Mouse (Mus musculus): ENCODE results near the gene Zc3hav1.

The Zc3hav1 gene

DNA sequence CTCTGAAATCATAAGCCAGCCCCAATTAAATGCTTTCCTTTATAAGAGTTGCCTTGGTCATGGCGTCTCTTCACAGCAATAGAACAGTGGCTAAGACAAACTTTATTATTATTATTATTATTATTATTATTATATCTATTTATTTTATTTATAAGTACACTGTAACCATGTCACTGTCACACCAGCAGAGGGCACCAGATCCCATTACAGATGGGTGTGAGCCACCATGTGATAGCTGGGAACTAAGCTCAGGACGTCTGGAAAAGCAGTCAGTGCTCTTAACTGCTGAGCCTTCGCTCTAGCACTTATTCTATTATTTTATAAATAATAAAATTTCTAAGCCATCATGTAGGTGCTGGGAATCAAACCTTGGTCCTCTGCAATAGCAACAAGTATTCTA is 60.7 kb downstream of the Zc3hav1 start:
- no peak for DNase-seq (ENCODE audit: low spot score)

DNA sequence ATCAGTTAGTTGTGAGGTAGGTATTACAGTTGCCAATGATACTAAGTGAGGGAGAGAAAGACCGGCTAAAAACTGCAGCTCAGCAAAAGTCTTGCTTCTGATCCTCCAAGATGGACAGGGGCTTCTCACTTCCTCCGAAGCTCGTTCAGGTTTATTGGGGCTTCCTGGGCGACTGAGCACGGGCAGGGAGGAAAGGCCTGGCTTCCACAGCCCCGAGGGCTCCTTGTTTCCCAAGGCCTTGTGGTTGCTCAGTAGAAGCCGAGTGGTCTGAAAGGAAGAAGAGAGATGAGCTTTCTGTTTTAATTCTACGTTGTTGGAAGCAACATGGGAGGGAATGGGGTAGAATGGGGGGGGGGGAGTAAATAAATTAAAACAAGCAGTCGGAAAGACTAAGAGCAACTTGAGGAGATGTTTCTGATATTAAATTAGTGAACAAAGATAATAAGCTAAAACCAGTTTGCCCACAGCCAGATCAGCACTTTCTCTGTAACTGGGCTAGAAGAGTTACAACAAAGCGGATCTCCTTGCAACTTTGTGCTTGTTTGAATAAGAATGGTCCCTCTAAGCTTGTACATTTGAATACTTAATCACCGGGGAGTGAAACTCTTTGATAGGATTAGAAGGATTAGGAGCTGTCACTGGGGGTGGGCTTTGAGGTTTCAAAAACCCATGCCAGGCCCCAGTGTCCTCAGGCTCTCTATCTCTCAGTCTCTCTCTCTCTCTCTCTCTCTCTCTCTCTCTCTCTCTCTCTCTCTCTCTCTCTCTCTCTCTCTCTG is 61.3 kb downstream of the Zc3hav1 start:
- DNase-seq (ENCODE audit: low spot score), result no peak

DNA sequence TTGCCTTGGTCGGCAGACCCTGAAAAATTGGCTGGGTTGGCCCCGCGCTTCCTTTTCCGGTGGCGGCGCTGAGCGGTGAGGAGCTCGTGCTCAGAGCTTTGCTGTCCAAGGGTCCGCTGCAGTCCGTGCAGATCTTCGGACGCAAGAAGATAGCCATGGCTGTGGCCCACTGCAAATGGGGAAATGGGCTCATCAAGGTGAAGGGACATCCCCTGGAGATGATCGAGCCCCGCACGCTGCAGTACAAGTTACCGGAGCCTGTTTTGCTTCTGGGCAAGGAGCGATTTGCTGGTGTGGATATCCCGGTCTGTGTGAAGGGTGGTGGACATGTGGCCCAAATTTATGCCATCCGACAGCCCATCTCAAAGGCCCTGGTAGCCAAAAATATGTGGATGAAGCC is 70.0 kb downstream of the Zc3hav1 start:
- DNase-seq (ENCODE audit: low spot score), result no peak

DNA sequence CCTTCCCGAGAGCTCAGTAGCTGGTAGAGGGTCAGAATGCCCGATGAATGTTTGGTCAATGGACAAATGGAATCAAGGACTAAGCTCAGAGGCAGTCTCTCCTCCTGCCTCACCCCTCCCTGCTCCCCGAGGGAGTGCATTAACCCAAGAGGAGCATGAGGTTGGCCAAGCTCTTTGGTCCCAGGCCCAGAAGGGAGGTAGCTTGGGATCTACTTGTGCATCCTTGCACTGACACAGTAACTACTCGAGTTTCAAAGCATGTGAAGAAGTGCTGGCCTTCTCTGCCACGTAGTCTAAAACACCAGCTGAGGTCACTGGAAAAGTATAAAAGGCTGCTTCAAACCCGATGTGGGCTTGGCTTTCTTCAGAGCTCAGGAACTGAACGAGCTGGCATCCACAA is 89.9 kb downstream of the Zc3hav1 start:
- no peak for DNase-seq (ENCODE audit: low spot score)

DNA sequence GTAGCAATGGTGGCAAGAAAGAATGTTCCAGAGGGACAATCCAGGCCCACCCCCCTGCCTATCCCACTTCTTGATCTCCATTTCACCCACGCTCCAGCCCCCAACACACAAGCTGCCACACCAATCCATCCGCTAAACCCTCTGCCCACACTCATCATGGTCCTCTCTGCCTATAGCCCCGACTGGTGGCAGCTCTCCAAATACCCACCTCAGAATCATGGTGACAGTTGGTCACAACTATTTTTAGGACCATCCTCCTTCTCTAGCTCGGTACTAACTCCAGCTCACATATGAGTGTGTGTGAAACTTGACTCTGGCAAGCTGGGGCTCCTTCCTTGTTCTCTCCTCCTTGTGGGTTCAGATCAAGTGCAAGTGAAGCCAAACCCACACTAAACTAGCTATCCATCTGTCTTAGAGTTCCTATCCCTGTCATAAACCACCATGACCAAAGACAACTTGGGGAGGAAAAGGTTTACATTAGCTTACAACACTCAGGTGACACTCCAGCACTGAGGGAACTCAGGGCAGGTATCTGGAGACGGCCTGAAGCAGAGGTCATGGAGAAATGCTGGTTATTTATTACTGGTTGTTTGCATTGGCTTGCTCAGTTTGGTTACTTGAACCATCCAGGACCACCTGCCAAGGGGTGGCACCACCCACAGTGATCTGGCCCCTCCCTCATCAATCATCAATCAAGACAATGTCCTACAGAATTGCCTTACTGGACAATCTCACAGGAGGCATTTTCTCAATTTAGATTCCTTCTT is 90.8 kb downstream of the Zc3hav1 start:
- no peak for DNase-seq (ENCODE audit: low spot score)

DNA sequence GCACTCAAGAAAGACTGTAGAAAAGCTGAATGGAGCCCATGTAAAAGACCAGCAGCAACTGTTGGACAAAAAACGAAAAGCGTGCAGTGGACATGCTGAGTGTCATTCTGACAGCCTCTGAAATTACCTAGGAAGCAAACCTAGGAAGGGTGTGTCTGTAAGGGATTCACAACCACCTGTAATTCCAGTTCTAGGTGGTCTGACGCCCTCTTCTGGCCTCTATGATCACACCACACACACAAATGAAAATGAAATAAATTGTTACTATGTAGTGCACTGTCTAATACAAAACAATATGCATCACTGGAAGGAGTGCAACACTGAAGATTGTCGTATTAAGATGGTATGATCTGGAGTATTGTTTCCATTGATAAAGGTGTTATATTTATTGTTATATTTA is 92.5 kb downstream of the Zc3hav1 start:
- DNase-seq (ENCODE audit: low spot score), result no peak

DNA sequence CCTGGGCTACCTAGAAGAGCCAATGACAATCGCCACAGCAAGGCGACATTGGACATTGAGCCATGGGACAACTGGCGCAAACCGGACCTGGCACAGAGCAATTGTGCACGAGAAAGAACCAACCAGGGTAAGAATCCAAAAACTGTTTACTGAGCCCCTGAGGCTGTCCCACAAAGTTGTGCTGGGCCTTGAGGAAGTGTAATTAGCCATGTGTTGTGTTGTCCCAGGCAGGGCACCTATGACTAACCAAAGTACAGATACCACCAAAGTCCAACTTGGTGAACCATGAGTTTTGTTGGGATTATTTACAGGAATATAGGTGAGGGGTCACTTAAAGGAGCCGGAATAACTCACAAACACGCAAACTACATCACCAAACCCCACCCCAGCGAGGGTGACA is 96.9 kb downstream of the Zc3hav1 start:
- no peak for DNase-seq (ENCODE audit: low spot score)

DNA sequence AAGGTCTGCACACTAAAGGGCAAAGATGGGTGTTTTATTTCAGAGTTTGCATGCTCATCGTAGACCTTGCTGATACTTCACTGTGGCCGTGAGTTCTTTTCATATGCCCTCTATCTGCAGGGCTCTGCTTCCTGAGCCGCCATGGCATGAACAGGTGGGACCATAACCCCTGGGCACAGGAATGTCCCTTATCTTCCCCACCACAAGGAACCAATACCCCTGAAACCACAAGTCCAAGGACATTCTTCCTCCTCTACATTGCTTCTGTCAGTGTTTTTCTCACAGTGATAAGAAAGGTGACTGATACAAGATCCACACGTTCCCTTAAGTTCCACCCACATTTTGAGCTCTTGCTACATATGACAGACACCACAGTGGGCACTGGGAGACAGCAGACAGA is 97.6 kb downstream of the Zc3hav1 start:
- DNase-seq (ENCODE audit: low spot score), result no peak

DNA sequence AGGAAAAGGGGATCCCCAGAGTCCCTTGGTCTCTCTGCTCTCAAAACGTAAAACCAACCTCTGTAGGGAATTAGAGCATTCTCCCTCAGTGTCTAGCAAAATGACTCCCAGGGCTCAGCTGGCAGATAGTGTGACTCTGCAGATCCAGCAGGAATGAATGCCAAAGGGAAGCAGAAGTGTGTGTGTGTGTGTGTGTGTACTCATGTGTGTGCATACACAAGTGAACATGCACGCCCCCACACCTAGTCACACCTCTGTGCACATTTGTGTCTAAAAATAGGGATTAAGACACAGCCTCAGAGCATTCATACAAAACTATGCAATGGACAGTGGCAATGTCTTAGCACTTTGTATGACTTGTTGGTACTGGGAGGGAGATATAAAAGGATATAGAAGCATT is 98.6 kb downstream of the Zc3hav1 start:
- DNase-seq (ENCODE audit: low spot score), result no peak

Measured in lung, postnatal 25 days (tissue).